Mouse (Mus musculus) heart, embryonic 11.5 days (tissue): ENCODE results near the gene Sec31a. TPM values are rescaled to one million over a fixed set of nuclear protein-coding genes. Genes with fewer than 3 reads are reported as not detected.
"Not testable (repeated sequence)": the region's sequence is repeated elsewhere in the genome, so short reads cannot be mapped to it uniquely, and the experiment has no call there.

Experiments used
- ATAC-seq: fragments of 200-750 bp; cut with Nextera tagmentation; replicated peaks from 2 replicates; pipeline ENCODE4 v1.8.0; 2017; ENCODE audit warnings: moderate library complexity; ENCODE audit not compliant: insufficient number of reproducible peaks, low FRiP score, low TSS enrichment
- H3K27ac ChIP-seq: fragments of 300-500 bp; sonication (generic); 2 replicates; pipeline ENCODE4 v1.5.1; 2014; ENCODE audit warnings: mild to moderate bottlenecking, low read depth, low read length
- H3K27me3 ChIP-seq: fragments of 300-500 bp; sonication (generic); 2 replicates; pipeline ENCODE4 v1.6.1; 2014; ENCODE audit warnings: mild to moderate bottlenecking, low read length, mixed read lengths; ENCODE audit not compliant: control insufficient read depth, insufficient read depth
- H3K36me3 ChIP-seq: fragments of 300-500 bp; sonication (generic); 2 replicates; pipeline ENCODE4 v1.6.1; 2014; ENCODE audit warnings: mild to moderate bottlenecking, low read length, moderate library complexity, mixed read lengths; ENCODE audit not compliant: control insufficient read depth, insufficient read depth
- H3K4me1 ChIP-seq: fragments of 300-500 bp; sonication (generic); 2 replicates; pipeline ENCODE4 v1.6.1; 2014; ENCODE audit warnings: low read length; ENCODE audit not compliant: control insufficient read depth, insufficient read depth
- H3K4me2 ChIP-seq: fragments of 300-500 bp; sonication (generic); 2 replicates; pipeline ENCODE4 v1.6.1; 2014; ENCODE audit warnings: mild to moderate bottlenecking, moderate library complexity
- H3K4me3 ChIP-seq: fragments of 300-500 bp; sonication (generic); 2 replicates; pipeline ENCODE4 v1.5.1; 2014; ENCODE audit warnings: low read depth, low read length
- H3K9ac ChIP-seq: fragments of 300-500 bp; sonication (generic); 2 replicates; pipeline ENCODE4 v1.6.1; 2014; ENCODE audit warnings: mild to moderate bottlenecking, low read depth, low read length, moderate library complexity
- H3K9me3 ChIP-seq: fragments of 300-500 bp; sonication (generic); replicated peaks from 2 replicates; pipeline ENCODE4 v1.6.1; 2016; ENCODE audit warnings: low read length; ENCODE audit not compliant: control insufficient read depth
- WGBS: fragments of 180-500 bp; shearing (Covaris S2); extraction: QIAGEN DNeasy Blood & Tissue Kit; methylation state at CpG from one replicate; pipeline ENCODE4 v1.1.7; 2014; ENCODE audit not compliant: insufficient replicate concordance; 5-methylcytosine and 5-hydroxymethylcytosine counted together
- polyA plus RNA-seq: library from polyadenylated mRNA; unstranded; fragments of >200 nt; fragmentation: Nextera tagmentation; extraction: Ambion mirVana; gene quantifications from 2 replicates; pipeline ENCODE4 v1.2.1, GENCODE M21; 2014

Gene Sec31a
- polyA plus RNA-seq, 1 experiment from 2014 or later, result 154 TPM

DNA sequence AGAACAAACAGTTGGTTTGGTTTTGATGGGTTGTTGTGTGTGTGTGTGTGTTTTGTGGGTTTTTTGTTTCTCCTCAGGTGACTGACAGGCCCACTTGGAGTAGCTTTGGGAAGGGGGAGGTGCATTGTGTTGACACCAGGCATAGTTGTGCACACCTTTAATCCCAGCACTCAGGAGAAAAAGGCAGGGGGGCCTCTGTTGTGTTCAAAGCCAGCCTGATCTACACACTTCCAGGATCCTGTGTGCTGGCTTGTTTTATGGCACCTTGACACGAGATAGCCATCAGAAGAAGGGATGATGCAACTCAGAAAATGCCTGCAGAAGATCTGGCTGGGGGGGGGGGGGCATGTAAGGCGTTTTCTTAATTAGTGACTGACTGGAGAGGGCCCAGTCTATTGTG is 14.9 kb upstream of the Sec31a start:
- Histone ChIP-seq H3K9ac (no peak overlapping the region), H3K36me3 (peaks cover 14% of the 10 kb centered on the region), H3K9me3 (no peaks in the 10 kb centered on the region), H3K4me3 (no peak overlapping the region), H3K27me3 (no peaks in the 10 kb centered on the region), H3K4me1 (peaks cover 23% of the 10 kb centered on the region), H3K4me2 (no peak overlapping the region), H3K27ac (no peak overlapping the region)
- no peak for ATAC-seq
- 80% methylated on average over 2 of the region's 2 CpGs for WGBS

DNA sequence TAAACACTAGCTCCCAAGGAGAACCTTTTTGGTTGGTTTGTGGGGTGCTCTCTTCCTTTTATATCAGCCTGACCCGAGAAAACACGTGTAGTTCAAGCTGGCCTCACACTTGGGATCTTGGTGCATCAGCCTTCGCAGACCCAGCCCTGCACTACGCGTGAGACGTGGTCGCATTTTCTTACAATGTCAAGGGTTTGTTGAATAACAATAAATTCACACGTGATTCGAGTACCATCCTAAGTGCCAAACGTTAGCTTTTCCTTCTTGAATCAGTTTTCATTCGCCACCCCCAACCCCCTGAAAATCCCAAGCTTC is 14.0 kb upstream of the Sec31a start:
- H3K36me3 ChIP-seq, result peaks cover 14% of the 10 kb centered on the region
- peak overlapping the region; percentile 89 for H3K27ac ChIP-seq
- H3K27me3 ChIP-seq, result no peaks in the 10 kb centered on the region
- H3K4me1 ChIP-seq, result peaks cover 23% of the 10 kb centered on the region
- H3K9ac ChIP-seq, result peak overlapping the region; percentile 91
- WGBS, result 5% methylated on average over 11 of the region's 11 CpGs
- peak overlapping the region; percentile 60 for H3K4me3 ChIP-seq
- H3K4me2 ChIP-seq, result peak overlapping the region; percentile 90
- H3K9me3 ChIP-seq, result no peaks in the 10 kb centered on the region
- ATAC-seq, result no peak

DNA sequence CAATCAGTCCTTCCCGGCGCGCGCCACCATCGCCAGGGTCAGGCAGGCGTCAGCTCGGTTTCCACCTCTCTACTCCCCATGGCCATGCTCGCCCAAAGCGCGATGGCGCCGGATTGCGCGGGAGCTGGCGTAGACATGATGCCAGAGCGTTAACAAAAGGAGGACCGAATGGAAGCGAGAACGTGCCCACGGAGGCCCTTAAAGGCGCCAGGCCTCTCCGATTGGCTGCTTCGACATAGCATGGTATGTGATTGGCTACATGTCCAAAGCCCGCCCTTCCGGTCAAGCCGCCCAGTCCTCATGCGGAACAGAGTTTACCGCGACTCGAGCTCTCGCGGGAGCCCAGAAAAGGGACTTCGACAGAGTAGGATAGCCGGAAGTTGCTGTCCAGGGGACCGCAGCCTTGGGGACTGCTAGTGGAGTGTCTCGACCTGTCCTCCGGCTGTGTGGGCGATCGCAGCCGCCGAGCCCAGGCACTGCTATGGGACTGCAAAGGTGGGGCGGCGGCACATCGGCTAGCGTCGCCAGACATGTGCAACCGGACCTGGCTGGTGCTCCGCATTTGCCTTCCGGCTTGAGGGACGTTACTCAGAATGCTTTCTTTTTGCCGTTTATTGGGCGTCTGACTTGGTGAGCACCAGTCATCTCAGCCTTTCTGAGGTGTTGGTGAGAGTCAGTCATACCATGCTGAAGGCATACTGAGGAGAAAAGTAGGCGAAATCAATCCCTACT is 13.5 kb upstream of the Sec31a start:
- Histone ChIP-seq H3K4me3 (peak overlapping the region; percentile 60), H3K27me3 (no peaks in the 10 kb centered on the region), H3K27ac (peak overlapping the region; percentile 89), H3K4me1 (peaks cover 26% of the 10 kb centered on the region), H3K36me3 (peaks cover 17% of the 10 kb centered on the region), H3K9ac (peak overlapping the region; percentile 96), H3K4me2 (peak overlapping the region; percentile 90), H3K9me3 (no peaks in the 10 kb centered on the region)
- under 1% methylated on average over 53 of the region's 53 CpGs for whole genome bisulfite sequencing
- peak; percentile 98 for ATAC-seq

DNA sequence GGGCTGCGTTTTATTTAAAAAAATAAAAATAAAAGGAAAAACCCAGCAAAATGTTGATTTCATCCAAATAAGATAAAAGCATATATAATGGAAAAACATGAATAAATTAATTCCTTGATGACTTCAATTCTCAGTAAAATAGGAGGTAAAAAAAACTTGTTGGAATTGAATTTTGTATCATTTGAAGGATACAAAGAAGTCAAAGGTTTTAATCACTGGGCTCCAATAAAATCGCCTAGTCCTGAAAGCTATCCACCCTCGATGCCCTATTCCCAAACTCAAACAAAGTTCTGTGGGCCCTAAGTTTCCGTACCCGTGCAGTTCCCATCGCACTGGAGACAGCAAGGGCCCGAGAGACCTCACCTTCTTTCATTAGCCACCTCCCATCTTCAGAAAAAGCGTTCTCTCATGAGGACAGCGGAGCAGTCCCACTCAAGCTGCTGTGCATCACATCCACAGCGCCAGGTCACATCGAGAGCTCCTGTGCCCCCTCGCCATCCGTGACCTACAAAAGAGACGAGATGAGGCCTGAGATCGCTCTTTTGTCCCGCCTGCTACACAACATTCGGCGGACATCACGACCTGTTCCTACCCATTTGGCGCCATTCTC is 12.8 kb upstream of the Sec31a start:
- under 1% methylated on average over 20 of the region's 20 CpGs for WGBS
- Histone ChIP-seq H3K36me3 (peaks cover 22% of the 10 kb centered on the region), H3K9ac (peak overlapping the region; percentile 96), H3K4me2 (peak overlapping the region; percentile 90), H3K4me1 (peaks cover 32% of the 10 kb centered on the region), H3K27ac (peak overlapping the region; percentile 87), H3K4me3 (peak overlapping the region; percentile 60), H3K27me3 (no peaks in the 10 kb centered on the region), H3K9me3 (no peaks in the 10 kb centered on the region)
- peak; percentile 22 for ATAC-seq

DNA sequence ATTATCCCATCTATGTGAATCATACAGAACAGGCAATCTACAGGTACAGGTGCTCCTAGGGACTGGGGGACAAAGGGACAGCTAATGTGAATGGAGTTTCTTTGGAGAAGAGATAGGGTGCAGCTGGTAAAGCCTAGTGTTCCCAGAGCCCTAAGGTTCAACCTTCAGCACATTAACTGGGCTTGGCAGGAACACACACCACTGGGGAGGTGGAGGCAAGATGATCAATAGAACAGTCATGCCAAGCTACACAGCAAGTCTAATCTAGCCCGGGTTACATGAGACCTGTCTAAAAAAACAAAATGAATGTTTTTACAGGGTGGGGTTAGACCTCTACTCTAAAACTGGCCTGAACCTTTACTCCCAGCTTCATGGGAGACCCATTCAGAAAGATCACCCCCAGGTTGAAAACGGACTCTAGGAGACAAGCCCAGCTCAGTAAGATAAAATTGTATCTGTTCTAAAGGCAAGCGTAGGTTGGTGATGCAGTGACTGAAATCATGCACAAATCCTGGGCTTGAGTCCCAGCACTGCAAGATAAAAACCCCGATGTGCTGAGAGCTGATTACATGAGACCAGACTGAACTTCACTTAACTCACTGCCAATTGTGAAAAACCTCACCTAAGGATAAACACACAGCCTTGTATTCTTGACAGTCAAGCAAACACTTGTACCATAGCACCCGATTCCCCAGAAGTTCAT is 12.1 kb upstream of the Sec31a start:
- 9% methylated on average over 5 of the region's 5 CpGs for WGBS
- H3K4me1 ChIP-seq, result peaks cover 36% of the 10 kb centered on the region

DNA sequence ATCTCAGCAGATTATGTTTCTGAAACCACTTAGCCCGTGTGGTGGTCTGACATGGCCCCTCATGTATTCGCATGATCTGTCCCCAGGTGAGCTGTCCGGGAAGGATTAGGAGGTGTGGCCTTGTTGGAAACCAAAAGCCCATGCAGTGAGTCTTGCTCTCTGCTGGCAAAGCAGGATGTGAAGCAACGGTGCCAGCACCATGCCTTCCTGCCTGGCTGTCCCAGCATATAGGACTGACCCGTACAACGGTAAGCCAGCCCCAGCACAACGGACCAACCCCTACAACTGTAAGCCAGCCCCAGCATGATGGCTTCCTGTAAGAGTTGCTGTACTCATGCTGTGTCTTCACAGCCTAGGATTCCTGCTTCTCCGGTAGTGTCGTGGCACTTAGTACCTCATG is 11.2 kb upstream of the Sec31a start:
- H3K9ac ChIP-seq, result peak overlapping the region; percentile 46; the same call in 1 of the 2 replicates
- no peak overlapping the region for H3K27ac ChIP-seq
- peak overlapping the region; percentile 60 for H3K4me3 ChIP-seq
- peaks cover 40% of the 10 kb centered on the region for H3K4me1 ChIP-seq
- H3K4me2 ChIP-seq, result peak overlapping the region; percentile 90
- peaks cover 28% of the 10 kb centered on the region for H3K36me3 ChIP-seq
- H3K9me3 ChIP-seq, result no peaks in the 10 kb centered on the region
- 63% methylated on average over 9 of the region's 9 CpGs for WGBS
- no peaks in the 10 kb centered on the region for H3K27me3 ChIP-seq
- ATAC-seq, result no peak

More for the DNA sequence above, 12.1 kb upstream of the Sec31a start:
- Histone ChIP-seq H3K9me3 (no peaks in the 10 kb centered on the region), H3K4me2 (peak overlapping the region; percentile 90), H3K27ac (no peak overlapping the region), H3K9ac (peak overlapping the region; percentile 96), H3K4me3 (peak overlapping the region; percentile 60), H3K27me3 (no peaks in the 10 kb centered on the region), H3K36me3 (peaks cover 22% of the 10 kb centered on the region)
- no peak for ATAC-seq

DNA sequence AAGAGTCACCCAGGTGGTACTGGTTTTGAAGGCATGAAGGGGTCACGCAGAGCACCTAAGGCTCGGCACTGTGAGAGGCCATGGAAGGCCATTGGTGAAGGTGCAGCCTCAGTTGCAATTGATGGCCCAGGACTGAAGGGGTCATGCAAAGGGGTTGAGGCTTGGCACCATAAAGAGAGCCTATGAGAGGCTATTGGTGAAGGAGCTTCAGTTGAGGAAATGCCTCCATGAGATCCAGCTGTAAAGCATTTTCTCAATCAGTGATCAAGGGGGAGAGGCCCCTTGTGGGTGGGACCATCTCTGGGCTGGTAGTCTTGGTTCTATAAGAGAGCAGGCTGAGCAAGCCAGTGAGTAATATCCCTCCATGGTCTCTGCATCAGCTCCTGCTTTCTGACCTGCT is 9.8 kb upstream of the Sec31a start:
- H3K4me3 ChIP-seq, H3K4me2 ChIP-seq, H3K27ac ChIP-seq, H3K9me3 ChIP-seq, ATAC-seq, H3K9ac ChIP-seq, H3K27me3 ChIP-seq: not testable (repeated sequence)
- Histone ChIP-seq H3K36me3 (peaks cover 38% of the 10 kb centered on the region), H3K4me1 (peaks cover 40% of the 10 kb centered on the region)
- 92% methylated on average over 2 of the region's 2 CpGs for WGBS

DNA sequence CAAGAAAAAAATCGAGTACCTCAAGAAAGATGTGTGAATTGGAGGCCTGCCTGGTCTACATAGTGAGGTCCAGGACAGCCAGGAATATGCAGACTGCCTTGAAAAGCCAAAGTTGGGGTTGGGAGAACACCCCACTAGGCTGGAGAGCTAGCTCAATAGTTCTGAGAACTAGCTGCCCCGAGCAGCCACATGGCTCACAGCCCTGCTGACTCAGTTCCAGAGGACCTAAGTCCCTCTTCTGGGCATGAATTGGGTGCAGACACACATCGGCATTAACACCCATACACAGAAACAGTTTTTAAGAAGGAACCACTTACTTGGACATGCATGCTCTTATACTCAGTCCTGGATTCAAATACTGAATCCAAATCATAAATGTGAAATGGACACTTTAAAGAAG is 8.2 kb upstream of the Sec31a start:
- peak overlapping the region; percentile 20 for H3K4me2 ChIP-seq
- no peaks in the 10 kb centered on the region for H3K9me3 ChIP-seq
- H3K4me3 ChIP-seq, result no peak overlapping the region
- no peak overlapping the region for H3K27ac ChIP-seq
- no peak overlapping the region for H3K9ac ChIP-seq
- peaks cover 35% of the 10 kb centered on the region for H3K4me1 ChIP-seq
- whole genome bisulfite sequencing, result 77% methylated on average over 3 of the region's 3 CpGs
- peaks cover 53% of the 10 kb centered on the region for H3K36me3 ChIP-seq
- no peak for ATAC-seq
- no peaks in the 10 kb centered on the region for H3K27me3 ChIP-seq
